Mouse (Mus musculus): ENCODE results near the gene Traf4. TPM values are rescaled to one million over a fixed set of nuclear protein-coding genes. Genes with fewer than 3 reads are reported as not detected.
A peak's percentile ranks its signal among the peaks of the same experiment; 100 is the strongest.

Gene Traf4
- total and polyA plus RNA-seq, 3 experiments = 34.4 to 42.0 TPM; not detected in 1

DNA sequence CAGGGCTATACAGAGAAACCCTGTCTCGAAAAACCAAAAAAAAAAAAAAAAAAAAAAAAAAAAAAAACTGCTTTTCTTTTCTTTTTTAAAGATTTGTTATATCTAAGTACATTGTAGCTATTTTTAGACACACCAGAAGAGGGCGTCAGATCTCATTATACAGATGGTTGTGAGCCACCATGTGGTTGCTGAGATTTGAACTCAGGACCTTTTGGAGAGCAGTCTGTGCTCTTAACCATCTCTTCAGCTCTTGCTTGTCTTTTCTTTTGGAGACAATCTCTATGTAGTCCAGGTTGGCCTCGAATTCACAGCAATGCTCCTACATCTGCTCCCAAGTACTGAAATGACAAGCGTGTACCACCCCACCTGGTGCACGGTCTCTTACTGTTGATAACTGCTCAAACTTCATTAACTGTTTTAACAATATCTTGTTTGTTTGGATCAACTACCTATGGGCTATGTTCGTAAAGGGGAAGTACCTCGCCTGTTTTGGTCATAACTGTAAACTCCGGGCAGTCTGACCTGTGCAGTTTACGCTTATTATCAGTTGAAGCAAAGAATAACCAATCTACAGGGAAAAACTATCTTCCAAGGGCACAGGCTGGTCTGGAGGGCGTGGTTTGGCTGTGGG is 10.5 kb upstream of the Traf4 start (continued):
- TF ChIP-seq ZNF384 (IDR thresholded peaks at IDR 0.05; ENCODE audit: low read depth, low read length) = peak; percentile 70

DNA sequence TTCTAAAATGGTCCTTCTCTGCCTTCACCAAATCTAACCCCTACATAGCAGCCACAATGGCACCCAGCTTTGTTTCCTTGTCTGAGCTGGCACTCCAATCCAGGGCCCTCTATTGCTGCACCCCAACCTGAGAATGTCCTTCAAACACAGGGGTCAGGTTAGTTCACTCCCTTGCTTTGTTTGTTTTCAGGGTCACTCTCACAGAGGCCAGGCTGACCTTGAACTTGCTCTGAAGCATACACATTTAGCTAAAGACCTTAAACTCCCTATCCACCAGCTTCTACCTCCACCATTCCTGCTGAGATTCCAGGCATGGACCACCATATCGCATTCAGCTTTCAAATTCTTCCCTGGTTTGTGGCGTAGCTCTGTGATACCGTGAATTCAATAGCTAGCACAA is 9.1 kb upstream of the Traf4 start:
- Histone ChIP-seq H3K79me2 (ENCODE audit: control insufficient read depth, insufficient read depth, low read length, poor library complexity) (peaks cover 7% of the 10 kb centered on the region), H3K4me1 (ENCODE audit: control insufficient read depth in 1 of 2, insufficient read depth in 2 of 2, low read length in 2 of 2) (peaks cover 0 to 3% of the 10 kb centered on the region in 2 experiments; a peak in 1 of 4 replicates), H3K4me3 (ENCODE audit: control insufficient read depth in 1 of 2, insufficient read depth in 1 of 2, low read depth in 2 of 2, low read length in 2 of 2) (no peak overlapping the region), H3K9me3 (replicated peaks; ENCODE audit: insufficient read depth, low read length) (no peaks in the 10 kb centered on the region), H3K36me3 (ENCODE audit: control insufficient read depth in 1 of 2, insufficient read depth in 2 of 2, low read length in 2 of 2) (peaks cover 0 to 5% of the 10 kb centered on the region in 2 experiments; a peak in 2 of 4 replicates), H3K27me3 (ENCODE audit: control insufficient read depth in 1 of 2, insufficient read depth in 2 of 2, low read length in 2 of 2) (no peaks in the 10 kb centered on the region), H3K27ac (ENCODE audit: control insufficient read depth, low read depth, low read length) (no peak overlapping the region), H3K9ac (ENCODE audit: control insufficient read depth, low read depth, low read length, poor library complexity, severe bottlenecking) (no peak overlapping the region)
- TF ChIP-seq HCFC1 (IDR thresholded peaks at IDR 0.05; ENCODE audit: low read depth, low read length) (no peak), MAX (IDR thresholded peaks at IDR 0.05; ENCODE audit: low read length) (no peak), RAD21 (IDR thresholded peaks at IDR 0.05; ENCODE audit: low read depth, low read length) (no peak), RCOR1 (IDR thresholded peaks at IDR 0.05; ENCODE audit: low read depth, low read length) (no peak), MAZ (IDR thresholded peaks at IDR 0.05; ENCODE audit: low read depth, low read length) (no peak), KAT2A (conservative IDR thresholded peaks at IDR 0.05; ENCODE audit: low read depth, low read length) (no peak), POLR2AphosphoS2 (IDR thresholded peaks at IDR 0.05; ENCODE audit: low read length) (no peak)
- no peak for DNase-seq (ENCODE audit: low read depth, low spot score)

DNA sequence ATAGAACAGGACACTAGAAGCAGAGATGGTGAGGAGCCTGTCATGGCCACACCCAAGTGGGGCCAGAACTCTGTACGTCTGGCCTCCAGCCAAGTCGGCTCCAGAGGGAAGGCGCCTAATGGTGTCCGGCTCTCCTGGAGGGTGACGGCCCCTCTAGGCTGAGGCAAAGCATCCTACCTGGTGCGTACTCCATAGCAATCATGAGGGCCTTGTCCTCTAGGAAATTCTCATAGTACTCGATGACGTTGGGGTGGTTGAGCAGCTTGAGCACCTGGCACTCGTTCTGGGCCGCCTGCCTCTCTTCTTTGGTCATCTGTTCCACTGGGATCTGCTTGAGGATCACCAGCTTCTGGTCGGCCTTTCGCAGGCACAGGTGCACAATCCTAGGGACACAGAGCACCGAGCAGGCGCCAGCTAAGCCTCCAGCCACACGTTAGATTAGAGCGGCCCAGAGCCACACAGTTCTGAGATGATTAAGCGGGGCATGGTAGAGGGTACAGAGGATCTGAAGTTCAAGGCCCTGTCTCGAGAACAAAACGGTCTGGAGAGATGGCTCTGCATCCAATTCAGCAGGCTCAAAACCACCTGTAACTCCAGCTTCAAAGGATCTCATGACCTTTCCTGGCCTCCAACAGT is 7.5 kb upstream of the Traf4 start:
- H3K4me1 ChIP-seq (ENCODE audit: control insufficient read depth in 1 of 2, insufficient read depth in 2 of 2, low read length in 2 of 2) = peaks cover 8 to 11% of the 10 kb centered on the region in 2 experiments
- no peaks in the 10 kb centered on the region for H3K9me3 ChIP-seq (replicated peaks; ENCODE audit: insufficient read depth, low read length)
- H3K27ac ChIP-seq (ENCODE audit: control insufficient read depth, low read depth, low read length) = no peak overlapping the region
- no peak overlapping the region for H3K4me3 ChIP-seq (ENCODE audit: control insufficient read depth in 1 of 2, insufficient read depth in 1 of 2, low read depth in 2 of 2, low read length in 2 of 2)
- peaks cover 0 to 11% of the 10 kb centered on the region in 2 experiments; a peak in 2 of 4 replicates for H3K36me3 ChIP-seq (ENCODE audit: control insufficient read depth in 1 of 2, insufficient read depth in 2 of 2, low read length in 2 of 2)
- no peaks in the 10 kb centered on the region; the same call in 1 of the 2 replicates for H3K79me2 ChIP-seq (ENCODE audit: control insufficient read depth, insufficient read depth, low read length, poor library complexity)
- no peak overlapping the region for H3K9ac ChIP-seq (ENCODE audit: control insufficient read depth, low read depth, low read length, poor library complexity, severe bottlenecking)
- TF ChIP-seq RAD21 (IDR thresholded peaks at IDR 0.05; ENCODE audit: low read depth, low read length) (no peak), NELFE (IDR thresholded peaks at IDR 0.05; ENCODE audit: low read depth, low read length) (no peak), CHD2 (IDR thresholded peaks at IDR 0.05; ENCODE audit: low read length) (no peak), USF2 (IDR thresholded peaks at IDR 0.05; ENCODE audit: borderline replicate concordance in 1 of 2, insufficient read depth in 1 of 2, low read depth in 1 of 2, low read length in 2 of 2) (no peak), POLR2AphosphoS2 (IDR thresholded peaks at IDR 0.05; ENCODE audit: low read length) (no peak), TAL1 (IDR thresholded peaks at IDR 0.05; ENCODE audit: low read length) (no peak), ELF1 (IDR thresholded peaks at IDR 0.05; ENCODE audit: low read depth, low read length) (no peak), MAFK (IDR thresholded peaks at IDR 0.05; ENCODE audit: borderline replicate concordance, low read depth, low read length) (no peak), TBP (IDR thresholded peaks at IDR 0.05; ENCODE audit: low read depth, low read length) (no peak), ZNF384 (IDR thresholded peaks at IDR 0.05; ENCODE audit: low read depth, low read length) (no peak), MAZ (IDR thresholded peaks at IDR 0.05; ENCODE audit: low read depth, low read length) (no peak), MYB (IDR thresholded peaks at IDR 0.05; ENCODE audit: low read depth, low read length) (no peak), ETS1 (IDR thresholded peaks at IDR 0.05; ENCODE audit: low read depth, low read length) (no peak), MEF2A (IDR thresholded peaks at IDR 0.05; ENCODE audit: extremely low read depth, insufficient replicate concordance, low read depth, low read length, poor library complexity, severe bottlenecking) (no peak), GATA1 (IDR thresholded peaks at IDR 0.05; ENCODE audit: low read depth, low read length) (no peak), TCF12 (IDR thresholded peaks at IDR 0.05; ENCODE audit: low read depth, low read length) (no peak), ZC3H11A (IDR thresholded peaks at IDR 0.05; ENCODE audit: low read depth, low read length) (no peak), HCFC1 (IDR thresholded peaks at IDR 0.05; ENCODE audit: low read depth, low read length) (no peak), E2F4 (IDR thresholded peaks at IDR 0.05; ENCODE audit: borderline replicate concordance, low read depth, low read length) (no peak), KAT2A (conservative IDR thresholded peaks at IDR 0.05; ENCODE audit: low read depth, low read length) (no peak)
- H3K27me3 ChIP-seq (ENCODE audit: control insufficient read depth in 1 of 2, insufficient read depth in 2 of 2, low read length in 2 of 2) = no peaks in the 10 kb centered on the region
- DNase-seq (ENCODE audit: low read depth, low spot score) = no peak
